Mouse (Mus musculus): ENCODE results near the gene Strap. TPM values are rescaled to one million over a fixed set of nuclear protein-coding genes. Genes with fewer than 3 reads are reported as not detected.

Strap gene
- polyA plus RNA-seq, 1 experiment, result not detected

- TF ChIP-seq POLR2A (IDR thresholded peaks at IDR 0.05; ENCODE audit: insufficient read depth, low read depth, low read length) (no peak), CTCF (IDR thresholded peaks at IDR 0.05; ENCODE audit: insufficient read depth, low read depth, low read length) (no peak)
- Histone ChIP-seq H3K4me3 (ENCODE audit: insufficient read depth, low read depth, low read length) (no peak overlapping the region), H3K27ac (ENCODE audit: insufficient read depth, low read depth, low read length) (no peak overlapping the region), H3K4me1 (ENCODE audit: control insufficient read depth, insufficient read depth, low read length) (peaks cover 4% of the 10 kb centered on the region)
- 44% methylated on average over 3 of the region's 3 CpGs for WGBS
Observed at GRCm38 (mm10) chr6:137764572-137765210, 29.8 kb downstream of the Strap start.

- no peak overlapping the region for H3K27ac ChIP-seq (ENCODE audit: insufficient read depth, low read depth, low read length)
- no peak overlapping the region for H3K4me3 ChIP-seq (ENCODE audit: insufficient read depth, low read depth, low read length)
- H3K4me1 ChIP-seq (ENCODE audit: control insufficient read depth, insufficient read depth, low read length), result no peaks in the 10 kb centered on the region
- TF ChIP-seq CTCF (IDR thresholded peaks at IDR 0.05; ENCODE audit: insufficient read depth, low read depth, low read length) (no peak), POLR2A (IDR thresholded peaks at IDR 0.05; ENCODE audit: insufficient read depth, low read depth, low read length) (no peak)
Observed at GRCm38 (mm10) chr6:137766177-137766576, 31.3 kb downstream of the Strap start.

- no peak for TF ChIP-seq POLR2A (IDR thresholded peaks at IDR 0.05; ENCODE audit: insufficient read depth, low read depth, low read length)
- no peak for TF ChIP-seq CTCF (IDR thresholded peaks at IDR 0.05; ENCODE audit: insufficient read depth, low read depth, low read length)
- no peak overlapping the region for H3K4me3 ChIP-seq (ENCODE audit: insufficient read depth, low read depth, low read length)
- WGBS, result 79% methylated on average over 3 of the region's 3 CpGs
- no peaks in the 10 kb centered on the region for H3K4me1 ChIP-seq (ENCODE audit: control insufficient read depth, insufficient read depth, low read length)
- H3K27ac ChIP-seq (ENCODE audit: insufficient read depth, low read depth, low read length), result no peak overlapping the region
Observed at GRCm38 (mm10) chr6:137771621-137772250, 36.9 kb downstream of the Strap start.

- TF ChIP-seq POLR2A (IDR thresholded peaks at IDR 0.05; ENCODE audit: insufficient read depth, low read depth, low read length) (no peak), CTCF (IDR thresholded peaks at IDR 0.05; ENCODE audit: insufficient read depth, low read depth, low read length) (no peak)
- 94% methylated on average over 8 of the region's 8 CpGs for WGBS
Observed at GRCm38 (mm10) chr6:137772918-137773636, 38.2 kb downstream of the Strap start.

GRCm38 (mm10) chr6:137773637-137774028, 38.8 kb downstream of the Strap start:
- H3K4me1 ChIP-seq (ENCODE audit: control insufficient read depth, insufficient read depth, low read length), result no peaks in the 10 kb centered on the region
- TF ChIP-seq POLR2A (IDR thresholded peaks at IDR 0.05; ENCODE audit: insufficient read depth, low read depth, low read length) (no peak), CTCF (IDR thresholded peaks at IDR 0.05; ENCODE audit: insufficient read depth, low read depth, low read length) (no peak)
- 80% methylated on average over 6 of the region's 6 CpGs for WGBS
- H3K4me3 ChIP-seq (ENCODE audit: insufficient read depth, low read depth, low read length), result no peak overlapping the region
- H3K27ac ChIP-seq (ENCODE audit: insufficient read depth, low read depth, low read length), result no peak overlapping the region

More at GRCm38 (mm10) chr6:137772918-137773636, 38.2 kb downstream of the Strap start:
- Histone ChIP-seq H3K4me1 (ENCODE audit: control insufficient read depth, insufficient read depth, low read length) (no peaks in the 10 kb centered on the region), H3K27ac (ENCODE audit: insufficient read depth, low read depth, low read length) (no peak overlapping the region), H3K4me3 (ENCODE audit: insufficient read depth, low read depth, low read length) (no peak overlapping the region)

GRCm38 (mm10) chr6:137774166-137774565, 39.3 kb downstream of the Strap start:
- H3K27ac ChIP-seq (ENCODE audit: insufficient read depth, low read depth, low read length), result no peak overlapping the region
- TF ChIP-seq CTCF (IDR thresholded peaks at IDR 0.05; ENCODE audit: insufficient read depth, low read depth, low read length), result no peak
- TF ChIP-seq POLR2A (IDR thresholded peaks at IDR 0.05; ENCODE audit: insufficient read depth, low read depth, low read length), result no peak
- 87% methylated on average over 13 of the region's 13 CpGs for WGBS
- H3K4me3 ChIP-seq (ENCODE audit: insufficient read depth, low read depth, low read length), result no peak overlapping the region
- no peaks in the 10 kb centered on the region for H3K4me1 ChIP-seq (ENCODE audit: control insufficient read depth, insufficient read depth, low read length)

GRCm38 (mm10) chr6:137775159-137775558, 40.3 kb downstream of the Strap start:
- 93% methylated on average over 8 of the region's 8 CpGs for WGBS
- TF ChIP-seq POLR2A (IDR thresholded peaks at IDR 0.05; ENCODE audit: insufficient read depth, low read depth, low read length), result no peak
- TF ChIP-seq CTCF (IDR thresholded peaks at IDR 0.05; ENCODE audit: insufficient read depth, low read depth, low read length), result no peak
- no peak overlapping the region for H3K27ac ChIP-seq (ENCODE audit: insufficient read depth, low read depth, low read length)
- no peak overlapping the region for H3K4me3 ChIP-seq (ENCODE audit: insufficient read depth, low read depth, low read length)
- no peaks in the 10 kb centered on the region for H3K4me1 ChIP-seq (ENCODE audit: control insufficient read depth, insufficient read depth, low read length)

GRCm38 (mm10) chr6:137776981-137777380, 42.1 kb downstream of the Strap start:
- Histone ChIP-seq H3K4me3 (ENCODE audit: insufficient read depth, low read depth, low read length) (no peak overlapping the region), H3K4me1 (ENCODE audit: control insufficient read depth, insufficient read depth, low read length) (no peaks in the 10 kb centered on the region), H3K27ac (ENCODE audit: insufficient read depth, low read depth, low read length) (no peak overlapping the region)
- WGBS, result 91% methylated on average over 8 of the region's 8 CpGs
- no peak for TF ChIP-seq POLR2A (IDR thresholded peaks at IDR 0.05; ENCODE audit: insufficient read depth, low read depth, low read length)
- TF ChIP-seq CTCF (IDR thresholded peaks at IDR 0.05; ENCODE audit: insufficient read depth, low read depth, low read length), result no peak
